Mouse (Mus musculus): Measurements from ENCODE around the gene Abhd12b.
"Not testable (repeated sequence)": the region's sequence is repeated elsewhere in the genome, so short reads cannot be mapped to it uniquely, and the experiment has no call there.

GRCm38 (mm10) chr12:70183507-70183906, 29.6 kb downstream of the Abhd12b start:
- TF ChIP-seq CTCF (IDR thresholded peaks at IDR 0.05; ENCODE audit: control insufficient read depth, insufficient read depth, insufficient replicate concordance, low read depth, low read length); POLR2A (IDR thresholded peaks at IDR 0.05; ENCODE audit: control insufficient read depth, low read depth, low read length): not testable (repeated sequence)
